Comparison of ENCODE assay signal across 9 mouse cellular contexts in the genomic region with DNA sequence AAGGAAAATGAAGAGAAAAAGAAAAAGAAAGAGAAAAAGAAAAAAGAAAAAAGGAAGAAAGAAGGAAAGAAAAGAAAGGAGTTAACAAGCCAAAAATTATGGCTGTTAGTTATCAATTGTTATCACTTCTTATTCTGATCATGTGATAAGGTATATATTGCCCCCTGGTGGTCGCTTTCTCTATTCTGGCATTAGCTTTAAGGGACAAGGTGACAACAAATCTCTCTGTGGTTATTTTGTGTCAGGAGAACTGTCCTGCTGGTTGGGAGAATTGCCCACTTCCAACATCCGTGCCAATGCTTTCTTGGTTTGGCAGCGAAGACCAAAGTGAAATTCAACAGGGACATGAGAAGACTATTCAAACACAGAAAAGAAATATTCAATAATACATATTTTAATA. TPM values are rescaled to one million over a fixed set of nuclear protein-coding genes. Genes with fewer than 3 reads are reported as not detected.
DNase-seq lines count a peak whose midpoint lies in the region; ATAC-seq and TF ChIP-seq lines count a peak whose summit lies in the region.
"Had no signal": no experiment of that assay in that cellular context is flagged by ENCODE, and none has a peak within 500 bp of the region (broad histone marks: within the 10 kb centered on the region; RNA-seq: fewer than 3 reads in every experiment).

No protein-coding gene starts in this region.

- H3K36me3 ChIP-seq in ES-E14 (ENCODE audit: control insufficient read depth, insufficient read depth, low read length, poor library complexity, severe bottlenecking) = no peaks in the 10 kb centered on the region
- H3K36me3 ChIP-seq in liver, embryonic 13.5 days = no peaks in the 10 kb centered on the region
- no peaks in the 10 kb centered on the region for H3K36me3 ChIP-seq in stomach, postnatal 0 days (ENCODE audit: control insufficient read depth, insufficient read depth, low read length)
- no peaks in the 10 kb centered on the region for H3K36me3 ChIP-seq in midbrain, embryonic 13.5 days

- in situ Hi-C loops in ES-E14 (cut with MboI; ENCODE audit: low sequenced_read_pairs in 2 of 2, unreplicated experiment in 2 of 2) = no loop called here

- ATAC-seq in liver, embryonic 13.5 days (ENCODE audit: low read depth) = no peak
- no peak for ATAC-seq in stomach, postnatal 0 days (ENCODE audit: low FRiP score, low TSS enrichment)
- ATAC-seq in midbrain, embryonic 13.5 days = no peak

- no peaks in the 10 kb centered on the region for H3K4me1 ChIP-seq in ES-E14 (ENCODE audit: control insufficient read depth in 2 of 2, insufficient read depth in 2 of 2, low read length in 2 of 2, poor library complexity in 1 of 2)
- no peaks in the 10 kb centered on the region for H3K4me1 ChIP-seq in liver, embryonic 13.5 days (replicated peaks)
- H3K4me1 ChIP-seq in stomach, postnatal 0 days (replicated peaks; ENCODE audit: control insufficient read depth, insufficient read depth) = no peaks in the 10 kb centered on the region
- no peaks in the 10 kb centered on the region for H3K4me1 ChIP-seq in midbrain, embryonic 13.5 days (replicated peaks)
- H3K4me1 ChIP-seq: megakaryocyte, embryonic 14.5 days had no signal

- no peaks in the 10 kb centered on the region for H3K27me3 ChIP-seq in liver, embryonic 13.5 days
- no peaks in the 10 kb centered on the region for H3K27me3 ChIP-seq in stomach, postnatal 0 days (ENCODE audit: control insufficient read depth, insufficient read depth, low read length)
- no peaks in the 10 kb centered on the region for H3K27me3 ChIP-seq in midbrain, embryonic 13.5 days
- H3K27me3 ChIP-seq: megakaryocyte, embryonic 14.5 days had no signal

- TF ChIP-seq CTCF in stomach, postnatal 0 days (IDR thresholded peaks at IDR 0.05; ENCODE audit: low read depth) = peak; percentile 71

- TF ChIP-seq EP300 in stomach, postnatal 0 days (optimal IDR thresholded peaks at IDR 0.05) = no peak

- no peak overlapping the region for H3K27ac ChIP-seq in ES-E14 (ENCODE audit: insufficient read depth, low read depth, low read length, poor library complexity, severe bottlenecking)
- no peak overlapping the region for H3K27ac ChIP-seq in liver, embryonic 13.5 days
- no peak overlapping the region for H3K27ac ChIP-seq in stomach, postnatal 0 days (replicated peaks)
- no peak overlapping the region for H3K27ac ChIP-seq in midbrain, embryonic 13.5 days

- no peak overlapping the region for H3K4me2 ChIP-seq in liver, embryonic 13.5 days
- no peak overlapping the region for H3K4me2 ChIP-seq in stomach, postnatal 0 days (replicated peaks; ENCODE audit: low read depth)
- no peak overlapping the region for H3K4me2 ChIP-seq in midbrain, embryonic 13.5 days (replicated peaks)

- no peaks in the 10 kb centered on the region for H3K9me3 ChIP-seq in ES-E14 (ENCODE audit: control insufficient read depth, insufficient read depth, low read depth, low read length)
- no peaks in the 10 kb centered on the region for H3K9me3 ChIP-seq in liver, embryonic 13.5 days (replicated peaks)
- H3K9me3 ChIP-seq in stomach, postnatal 0 days (ENCODE audit: control insufficient read depth, low read length) = no peaks in the 10 kb centered on the region
- no peaks in the 10 kb centered on the region for H3K9me3 ChIP-seq in midbrain, embryonic 13.5 days
- H3K9me3 ChIP-seq: megakaryocyte, embryonic 14.5 days had no signal

- no peak overlapping the region for H3K4me3 ChIP-seq in ES-E14 (ENCODE audit: insufficient read depth in 1 of 2, low read depth in 1 of 2, low read length in 2 of 2, poor library complexity in 1 of 2, severe bottlenecking in 1 of 2)
- H3K4me3 ChIP-seq in liver, embryonic 13.5 days (replicated peaks) = no peak overlapping the region
- no peak overlapping the region for H3K4me3 ChIP-seq in stomach, postnatal 0 days (ENCODE audit: low read depth, low read length)
- H3K4me3 ChIP-seq in midbrain, embryonic 13.5 days (replicated peaks) = no peak overlapping the region
- H3K4me3 ChIP-seq: megakaryocyte, embryonic 14.5 days had no signal

- H3K9ac ChIP-seq in ES-E14 (ENCODE audit: insufficient read depth, low read depth, low read length, poor library complexity, severe bottlenecking) = no peak overlapping the region
- no peak overlapping the region for H3K9ac ChIP-seq in liver, embryonic 13.5 days
- no peak overlapping the region for H3K9ac ChIP-seq in stomach, postnatal 0 days (ENCODE audit: low read length)
- no peak overlapping the region for H3K9ac ChIP-seq in midbrain, embryonic 13.5 days (replicated peaks)

- 37% methylated on average over 3 of the region's 3 CpGs for WGBS in liver, embryonic 13.5 days (ENCODE audit: insufficient replicate concordance)
- WGBS in stomach, postnatal 0 days = 51% methylated on average over 3 of the region's 3 CpGs
- WGBS in midbrain, embryonic 13.5 days = 56% methylated on average over 3 of the region's 3 CpGs

- intact Hi-C loops in left cerebral cortex, postnatal 10 days (cut with DNase I) = loop anchor here (5.0 kb wide), 1 partner anchor 120 kb away; no protein-coding TSS in a partner anchor

- peak; percentile 33 to 40 for DNase-seq in left cerebral cortex, postnatal 10 days (ENCODE audit: extremely low spot score in 1 of 2, low spot score in 2 of 2)
- DNase-seq in left cerebral cortex, adult 18-20 months (ENCODE audit: low spot score in 2 of 2) = no peak
- peak; percentile 56 for DNase-seq in ES-E14 (ENCODE audit: low read depth, low spot score)
- peak; percentile 97 for DNase-seq in brain, adult 2 months (ENCODE audit: low read depth, low spot score)
- DNase-seq in forelimb bud, embryonic 11.5 days (ENCODE audit: low read depth, low spot score) = peak; percentile 58
- DNase-seq in liver, embryonic 13.5 days = peak; percentile 2
- DNase-seq in stomach, postnatal 0 days (ENCODE audit: low spot score) = no peak

TF ChIP-seq in ES-E14, 5 proteins besides CTCF, POLR2A, EP300 and RAD21:
- TF ChIP-seq ZC3H11A (IDR thresholded peaks at IDR 0.05; ENCODE audit: borderline replicate concordance, low read depth, low read length) (no peak), MAFK (IDR thresholded peaks at IDR 0.05; ENCODE audit: insufficient read depth, low read depth, low read length) (no peak), CHD2 (IDR thresholded peaks at IDR 0.05; ENCODE audit: low read depth, low read length) (no peak), HCFC1 (IDR thresholded peaks at IDR 0.05; ENCODE audit: borderline replicate concordance, insufficient read depth, low read length) (no peak), ZNF384 (IDR thresholded peaks at IDR 0.05; ENCODE audit: low read depth, low read length) (no peak)
TF ChIP-seq in ES-E14: peak in this region for 0.

RNA-seq across cellular contexts. Expression of a gene that starts 34.6 kb away (rescaled TPM):
- total RNA-seq in left cerebral cortex, postnatal 10 days (2021) = 100 to 1,000 TPM; 289 to 297 TPM
- total RNA-seq in left cerebral cortex, adult 18-20 months (2021) = 100 to 1,000 TPM; 366 to 368 TPM
- 76.8 and 91.2 TPM in 2 replicates for total RNA-seq in ES-E14 (2012; rRNA removed)
- polyA plus RNA-seq in liver, embryonic 13.5 days (2015; fragmentation: Nextera tagmentation; extraction: Ambion mirVana) = 8.0 and 9.8 TPM in 2 replicates
- 10.4 TPM in 2 replicates for polyA plus RNA-seq in stomach, postnatal 0 days (2015; fragmentation: Nextera tagmentation; extraction: Ambion mirVana)
- 26.1 and 26.6 TPM in 2 replicates for polyA plus RNA-seq in midbrain, embryonic 13.5 days (2015; fragmentation: Nextera tagmentation; extraction: Ambion mirVana)

Comparison
In these comparisons a context has a peak if more than half of its experiments do, and no peak if none do; other contexts are left out.
1. DNase-seq: peak in left cerebral cortex, postnatal 10 days (2 of 2), ES-E14 (single experiment), brain, adult 2 months (single experiment), forelimb bud, embryonic 11.5 days (single experiment) and liver, embryonic 13.5 days (single experiment); none in left cerebral cortex, adult 18-20 months (0 of 2) and stomach, postnatal 0 days (single experiment).